Mouse (Mus musculus): Measurements from ENCODE around the gene Rasl10a. TPM values are rescaled to one million over a fixed set of nuclear protein-coding genes. Genes with fewer than 3 reads are reported as not detected.

Gene Rasl10a
- total RNA-seq, 2 experiments from 2014 or later = 71.6 to 84.3 TPM

- intact Hi-C loops (cut with DNase I) = loop anchor here (5.0 kb wide), 1 partner anchor 666 kb away; the partner anchor contains the start of gene Urgcp
- no peak for DNase-seq (ENCODE audit: extremely low spot score in 1 of 2, low spot score in 2 of 2)
- Histone ChIP-seq H3K27ac (no peak overlapping the region), H3K4me3 (no peak overlapping the region)
- no peak for TF ChIP-seq CTCF (IDR thresholded peaks at IDR 0.05)
Measured at GRCm38 (mm10) chr11:5095877-5096276, 37.9 kb downstream of the Rasl10a start.

- intact Hi-C loops (cut with DNase I) = loop anchor here (5.0 kb wide), 1 partner anchor 666 kb away; the partner anchor contains the start of gene Urgcp
- no peak for DNase-seq (ENCODE audit: extremely low spot score in 1 of 2, low spot score in 2 of 2)
- TF ChIP-seq CTCF (IDR thresholded peaks at IDR 0.05) = no peak
- H3K27ac ChIP-seq = no peak overlapping the region
- no peak overlapping the region for H3K4me3 ChIP-seq
Measured at GRCm38 (mm10) chr11:5096480-5097020, 38.6 kb downstream of the Rasl10a start.

GRCm38 (mm10) chr11:5098035-5098735 lies 40.3 kb downstream of the Rasl10a start:
- no peak for TF ChIP-seq CTCF (IDR thresholded peaks at IDR 0.05)
- Histone ChIP-seq H3K4me3 (peak overlapping the region; percentile 85), H3K27ac (peak overlapping the region; percentile 100)
- DNase-seq (ENCODE audit: extremely low spot score in 1 of 2, low spot score in 2 of 2) = peak; percentile 58 to 61
- intact Hi-C loops (cut with DNase I) = loop anchor here (5.0 kb wide), 1 partner anchor 664 kb away; the partner anchor contains the start of gene Urgcp

GRCm38 (mm10) chr11:5098736-5099542 lies 41.0 kb downstream of the Rasl10a start, which contains the start of the genes Rhbdd3 and Ewsr1:
Gene Rhbdd3, plus strand, starts transcription at chr11:5098926.
Gene Ewsr1, minus strand, starts transcription at chr11:5099266.
- H3K27ac ChIP-seq = peak within 1 kb of the TSS; percentile 100
- intact Hi-C loops (cut with DNase I) = loop anchor here (5.0 kb wide), 1 partner anchor 663 kb away; the partner anchor contains the start of gene Urgcp
- peak; percentile 94 to 98 for DNase-seq (ENCODE audit: extremely low spot score in 1 of 2, low spot score in 2 of 2)
- TF ChIP-seq CTCF (IDR thresholded peaks at IDR 0.05) = no peak
- H3K4me3 ChIP-seq = peak within 1 kb of the TSS; percentile 85

- intact Hi-C loops (cut with DNase I) = loop anchor here (5.0 kb wide), 1 partner anchor 663 kb away; the partner anchor contains the start of gene Urgcp
- no peak for TF ChIP-seq CTCF (IDR thresholded peaks at IDR 0.05)
- H3K27ac ChIP-seq = peak overlapping the region; percentile 100
- H3K4me3 ChIP-seq = peak overlapping the region; percentile 85
- DNase-seq (ENCODE audit: extremely low spot score in 1 of 2, low spot score in 2 of 2) = peak; percentile 72 to 76
Measured at GRCm38 (mm10) chr11:5099576-5100183, 41.8 kb downstream of the Rasl10a start.

GRCm38 (mm10) chr11:5100283-5100682 lies 42.4 kb downstream of the Rasl10a start:
- intact Hi-C loops (cut with DNase I) = no loop called here
- no peak for DNase-seq (ENCODE audit: extremely low spot score in 1 of 2, low spot score in 2 of 2)
- no peak; the same call in 1 of the 2 replicates for TF ChIP-seq CTCF (IDR thresholded peaks at IDR 0.05)
- Histone ChIP-seq H3K27ac (peak overlapping the region; percentile 100), H3K4me3 (peak overlapping the region; percentile 85)

GRCm38 (mm10) chr11:5100801-5101200 lies 42.9 kb downstream of the Rasl10a start:
- no peak overlapping the region for H3K4me3 ChIP-seq
- no peak for TF ChIP-seq CTCF (IDR thresholded peaks at IDR 0.05)

GRCm38 (mm10) chr11:5101641-5102040 lies 43.7 kb downstream of the Rasl10a start:
- no peak for TF ChIP-seq CTCF (IDR thresholded peaks at IDR 0.05)
- intact Hi-C loops (cut with DNase I) = no loop called here
- DNase-seq (ENCODE audit: extremely low spot score in 1 of 2, low spot score in 2 of 2) = no peak
- H3K27ac ChIP-seq = no peak overlapping the region
- no peak overlapping the region for H3K4me3 ChIP-seq

More at GRCm38 (mm10) chr11:5100801-5101200, 42.9 kb downstream of the Rasl10a start:
- no peak overlapping the region; the same call in 1 of the 2 replicates for H3K27ac ChIP-seq
- no peak for DNase-seq (ENCODE audit: extremely low spot score in 1 of 2, low spot score in 2 of 2)
- intact Hi-C loops (cut with DNase I) = no loop called here

GRCm38 (mm10) chr11:5102384-5102783 lies 44.5 kb downstream of the Rasl10a start:
- H3K27ac ChIP-seq = no peak overlapping the region
- intact Hi-C loops (cut with DNase I) = no loop called here
- no peak for DNase-seq (ENCODE audit: extremely low spot score in 1 of 2, low spot score in 2 of 2)
- no peak for TF ChIP-seq CTCF (IDR thresholded peaks at IDR 0.05)
- H3K4me3 ChIP-seq = no peak overlapping the region

- intact Hi-C loops (cut with DNase I) = no loop called here
- no peak for TF ChIP-seq CTCF (IDR thresholded peaks at IDR 0.05)
- H3K27ac ChIP-seq = no peak overlapping the region
- no peak overlapping the region for H3K4me3 ChIP-seq
- no peak for DNase-seq (ENCODE audit: extremely low spot score in 1 of 2, low spot score in 2 of 2)
Measured at GRCm38 (mm10) chr11:5103986-5104509, 46.1 kb downstream of the Rasl10a start.

GRCm38 (mm10) chr11:5109441-5109840 lies 51.5 kb downstream of the Rasl10a start:
- Histone ChIP-seq H3K4me3 (no peak overlapping the region), H3K27ac (no peak overlapping the region)
- intact Hi-C loops (cut with DNase I) = no loop called here
- TF ChIP-seq CTCF (IDR thresholded peaks at IDR 0.05) = no peak
- no peak for DNase-seq (ENCODE audit: extremely low spot score in 1 of 2, low spot score in 2 of 2)

Small RNA genes within 50 kb of the gene (microRNA-seq; reads per million reads assigned to microRNA genes)
- 0 reads per million in 2 experiments for gene Gm47296

Other genes starting within 250 kb of the Rasl10a start
- 10 to 100 TPM; 74.3 to 74.7 TPM for gene Nf2, start 208.6 kb upstream of the Rasl10a start, total RNA-seq (2021)
- gene Nipsnap1, start 184.2 kb upstream of the Rasl10a start, total RNA-seq (2021) = 10 to 100 TPM; 84.8 to 85.8 TPM
- 10 to 100 TPM; 37.4 to 38.9 TPM for gene Thoc5, start 162.8 kb upstream of the Rasl10a start, total RNA-seq (2021)
- 10 to 100 TPM; 47.9 to 54.5 TPM for gene Nefh, start 110.1 kb upstream of the Rasl10a start, total RNA-seq (2021)
- 100 to 1,000 TPM; 156 to 177 TPM for gene Ap1b1, start 71.3 kb upstream of the Rasl10a start, total RNA-seq (2021)
- 10 to 100 TPM; 92.1 to 95.3 TPM for gene Gas2l1, start 7.2 kb downstream of the Rasl10a start, total RNA-seq (2021)
- gene Rhbdd3, start 40.8 kb downstream of the Rasl10a start, total RNA-seq (2021) = 10 to 100 TPM; 23.7 to 28.0 TPM
- gene Ewsr1, start 41.1 kb downstream of the Rasl10a start, total RNA-seq (2021) = 100 to 1,000 TPM; 309 to 316 TPM
- 1 to 10 TPM; 6.2 to 8.1 TPM for gene Emid1, start 94.1 kb downstream of the Rasl10a start, total RNA-seq (2021)
- gene Kremen1, start 203.4 kb downstream of the Rasl10a start, total RNA-seq (2021) = 10 to 100 TPM; 14.8 to 15.4 TPM